Mouse (Mus musculus): ENCODE data around the gene Usp35. TPM values are rescaled to one million over a fixed set of nuclear protein-coding genes. Genes with fewer than 3 reads are reported as not detected.
A peak's percentile ranks its signal among the peaks of the same experiment; 100 is the strongest.

The Usp35 gene
- polyA plus RNA-seq, 1 experiment from 2014 or later, result 0.92 TPM

DNA sequence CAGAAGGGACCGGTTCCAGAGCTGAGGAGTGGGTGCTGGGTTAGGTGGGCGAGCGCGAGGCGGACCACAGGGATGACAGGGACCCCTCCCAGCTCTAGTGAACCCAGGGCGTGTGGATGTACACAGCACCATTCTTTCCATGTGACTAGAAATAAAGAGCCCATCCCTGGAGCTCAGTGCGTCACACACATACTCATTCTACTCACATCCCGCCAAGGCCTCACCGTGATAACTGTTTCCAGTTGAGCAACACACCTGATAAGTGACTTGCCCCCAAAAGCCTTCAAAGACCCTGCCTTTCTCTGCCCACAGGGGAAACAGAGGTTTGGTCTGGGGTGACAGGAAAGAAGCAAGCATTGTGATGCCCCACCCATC, 834 bp upstream of the Usp35 start:
- WGBS, result 2% methylated on average over 9 of the region's 9 CpGs
- no peaks in the 10 kb centered on the region; the same call in 1 of the 2 replicates for H3K27me3 ChIP-seq (replicated peaks; ENCODE audit: control insufficient read depth, insufficient read depth, low read length)
- H3K9ac ChIP-seq (ENCODE audit: low read depth, low read length), result peak overlapping the region; percentile 69
- DNase-seq (ENCODE audit: low spot score) (no peak), ATAC-seq (replicated peaks; ENCODE audit: low FRiP score) (peak; percentile 11)
- peaks cover 10% of the 10 kb centered on the region for H3K4me1 ChIP-seq (replicated peaks; ENCODE audit: control insufficient read depth, insufficient read depth, low read length)
- no peaks in the 10 kb centered on the region for H3K36me3 ChIP-seq (ENCODE audit: control insufficient read depth, insufficient read depth, low read length)
- H3K4me3 ChIP-seq (ENCODE audit: low read depth, low read length), result peak overlapping the region; percentile 85
- H3K27ac ChIP-seq (ENCODE audit: low read depth, low read length), result no peak overlapping the region
- H3K9me3 ChIP-seq (ENCODE audit: control insufficient read depth, low read length), result no peaks in the 10 kb centered on the region
- peak overlapping the region; percentile 92 for H3K4me2 ChIP-seq

DNA sequence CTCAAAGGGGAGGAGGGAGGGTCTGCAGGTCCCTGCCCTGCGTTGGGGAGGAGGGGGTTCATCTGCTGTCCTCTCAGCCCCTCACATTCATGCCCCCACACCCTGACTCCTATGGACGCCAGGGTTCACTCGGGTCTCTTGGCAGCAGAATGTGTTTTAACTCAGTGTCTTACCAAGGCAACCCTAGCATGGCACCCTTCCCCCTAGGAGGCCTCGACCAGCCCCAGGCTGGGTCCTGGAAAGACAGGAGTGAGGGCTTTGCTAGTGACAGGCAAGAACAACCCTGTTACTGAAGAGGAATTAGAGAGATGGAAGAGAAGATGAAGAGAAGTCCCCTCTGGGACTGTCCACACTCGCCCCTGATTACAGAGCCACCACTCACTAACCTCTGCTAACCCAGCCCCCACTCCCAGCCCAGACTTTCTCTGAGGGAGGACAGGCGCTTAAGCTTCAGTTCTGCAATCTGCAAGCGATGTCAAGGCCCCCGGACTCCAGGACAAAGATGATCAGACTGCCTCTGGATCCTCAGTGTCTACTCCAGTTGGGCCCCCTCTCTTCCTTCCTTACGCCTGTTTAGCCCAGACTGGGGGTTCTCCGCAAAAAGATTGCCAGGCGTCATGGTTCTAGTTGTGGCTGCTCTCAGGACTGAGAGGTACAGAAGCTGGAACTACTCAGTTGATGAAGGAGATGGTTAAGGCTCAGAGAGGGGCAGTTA, 732 bp downstream of the Usp35 start:
- Histone ChIP-seq H3K9ac (ENCODE audit: low read depth, low read length) (peak overlapping the region; percentile 57; the same call in 1 of the 2 replicates), H3K4me2 (peak overlapping the region; percentile 92), H3K36me3 (ENCODE audit: control insufficient read depth, insufficient read depth, low read length) (no peaks in the 10 kb centered on the region), H3K9me3 (ENCODE audit: control insufficient read depth, low read length) (no peaks in the 10 kb centered on the region), H3K4me1 (replicated peaks; ENCODE audit: control insufficient read depth, insufficient read depth, low read length) (peaks cover 9% of the 10 kb centered on the region), H3K27ac (ENCODE audit: low read depth, low read length) (no peak overlapping the region), H3K27me3 (replicated peaks; ENCODE audit: control insufficient read depth, insufficient read depth, low read length) (peaks cover 16% of the 10 kb centered on the region), H3K4me3 (ENCODE audit: low read depth, low read length) (peak overlapping the region; percentile 85)
- DNase-seq (ENCODE audit: low spot score) (no peak), ATAC-seq (replicated peaks; ENCODE audit: low FRiP score) (no peak)
- 64% methylated on average over 11 of the region's 11 CpGs for WGBS

DNA sequence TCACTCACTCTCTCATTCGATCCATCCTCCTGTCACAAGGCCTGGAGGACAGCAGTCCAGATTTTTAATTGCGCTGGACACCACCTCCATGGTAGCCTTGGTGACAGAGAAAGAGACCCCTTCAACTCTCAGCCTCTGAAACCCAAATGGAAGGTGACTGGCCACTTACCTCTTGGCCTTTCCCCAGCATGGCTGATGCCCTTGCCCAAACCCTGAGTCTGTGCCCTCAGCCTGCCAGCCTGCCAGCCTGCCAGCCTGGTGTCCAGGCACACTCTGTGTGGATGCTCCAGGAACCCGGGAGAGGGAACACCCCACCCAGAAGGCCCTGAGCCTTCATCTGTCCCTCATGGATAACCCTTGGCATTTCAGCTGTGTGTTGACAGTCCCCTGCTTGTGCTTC, 2.1 kb downstream of the Usp35 start:
- no peak overlapping the region for H3K9ac ChIP-seq (ENCODE audit: low read depth, low read length)
- no peak overlapping the region for H3K4me3 ChIP-seq (ENCODE audit: low read depth, low read length)
- peaks cover 30% of the 10 kb centered on the region for H3K27me3 ChIP-seq (replicated peaks; ENCODE audit: control insufficient read depth, insufficient read depth, low read length)
- H3K27ac ChIP-seq (ENCODE audit: low read depth, low read length), result no peak overlapping the region
- no peak overlapping the region for H3K4me2 ChIP-seq
- 65% methylated on average over 3 of the region's 3 CpGs for WGBS
- H3K4me1 ChIP-seq (replicated peaks; ENCODE audit: control insufficient read depth, insufficient read depth, low read length), result peaks cover 12% of the 10 kb centered on the region
- ATAC-seq (replicated peaks; ENCODE audit: low FRiP score), result no peak
- no peak for DNase-seq (ENCODE audit: low spot score)
- H3K9me3 ChIP-seq (ENCODE audit: control insufficient read depth, low read length), result no peaks in the 10 kb centered on the region
- no peaks in the 10 kb centered on the region for H3K36me3 ChIP-seq (ENCODE audit: control insufficient read depth, insufficient read depth, low read length)

DNA sequence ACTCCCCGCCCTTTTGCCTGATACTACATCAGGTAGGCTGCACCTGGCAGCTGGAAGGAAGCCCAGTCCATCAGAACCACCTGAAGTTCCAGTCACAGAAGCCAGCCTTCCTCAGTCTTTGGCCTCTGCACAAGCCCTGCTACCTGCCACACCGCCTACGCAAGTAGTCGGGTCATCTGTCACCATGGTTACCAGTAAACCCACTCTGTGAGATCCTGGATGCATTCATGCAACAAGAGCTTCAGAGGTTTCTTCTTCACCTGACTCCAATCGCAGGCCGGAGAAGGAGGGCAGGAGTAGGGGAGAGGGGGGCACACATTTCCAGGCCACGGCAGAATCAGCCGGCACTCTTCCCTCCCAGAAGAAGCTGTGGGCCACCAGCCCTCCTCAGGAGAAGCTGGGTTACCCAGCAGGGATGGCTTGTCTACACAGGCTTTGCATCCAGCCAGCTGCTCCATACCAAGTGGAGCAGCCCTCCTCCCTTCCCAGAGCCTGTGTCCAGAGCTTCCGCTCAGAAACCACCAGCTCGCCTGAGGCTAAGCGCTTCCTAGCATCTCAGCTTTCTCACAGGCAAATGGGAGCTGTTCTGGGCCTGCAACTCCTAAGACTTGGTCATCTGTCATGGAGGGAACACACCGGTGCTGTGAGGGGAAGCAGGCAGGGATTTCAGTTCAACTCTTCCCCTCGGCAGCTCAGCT, 2.8 kb downstream of the Usp35 start:
- ATAC-seq (replicated peaks; ENCODE audit: low FRiP score) (no peak), DNase-seq (ENCODE audit: low spot score) (no peak)
- H3K4me3 ChIP-seq (ENCODE audit: low read depth, low read length), result no peak overlapping the region
- H3K9me3 ChIP-seq (ENCODE audit: control insufficient read depth, low read length), result no peaks in the 10 kb centered on the region
- peaks cover 36% of the 10 kb centered on the region for H3K27me3 ChIP-seq (replicated peaks; ENCODE audit: control insufficient read depth, insufficient read depth, low read length)
- H3K4me2 ChIP-seq, result no peak overlapping the region
- 73% methylated on average over 13 of the region's 13 CpGs for WGBS
- H3K4me1 ChIP-seq (replicated peaks; ENCODE audit: control insufficient read depth, insufficient read depth, low read length), result peaks cover 12% of the 10 kb centered on the region
- no peak overlapping the region for H3K9ac ChIP-seq (ENCODE audit: low read depth, low read length)
- H3K27ac ChIP-seq (ENCODE audit: low read depth, low read length), result no peak overlapping the region
- H3K36me3 ChIP-seq (ENCODE audit: control insufficient read depth, insufficient read depth, low read length), result no peaks in the 10 kb centered on the region

DNA sequence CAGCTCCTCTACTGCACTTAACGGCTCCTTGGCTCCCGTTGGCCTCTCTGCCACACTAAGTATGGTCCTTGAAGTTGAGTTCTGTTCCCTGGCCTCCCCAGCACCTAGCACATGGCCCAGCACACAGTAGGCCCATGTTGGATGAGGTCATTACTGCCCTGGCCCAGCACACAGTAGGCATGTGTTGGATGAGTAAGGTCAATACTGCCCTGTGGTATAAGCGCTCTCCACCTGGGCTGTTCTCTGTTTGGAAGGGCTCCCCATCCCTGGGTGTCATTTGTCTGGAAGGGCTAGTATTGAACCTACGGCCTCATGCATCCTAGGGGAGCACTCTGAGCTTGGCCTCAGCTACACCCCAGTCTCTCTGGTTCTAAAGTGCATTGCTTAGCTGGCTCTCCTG, 4.4 kb downstream of the Usp35 start:
- Histone ChIP-seq H3K27me3 (replicated peaks; ENCODE audit: control insufficient read depth, insufficient read depth, low read length) (peaks cover 37% of the 10 kb centered on the region), H3K27ac (ENCODE audit: low read depth, low read length) (no peak overlapping the region), H3K9me3 (ENCODE audit: control insufficient read depth, low read length) (no peaks in the 10 kb centered on the region), H3K4me3 (ENCODE audit: low read depth, low read length) (no peak overlapping the region), H3K4me2 (no peak overlapping the region), H3K4me1 (replicated peaks; ENCODE audit: control insufficient read depth, insufficient read depth, low read length) (peaks cover 6% of the 10 kb centered on the region; the same call in 1 of the 2 replicates), H3K9ac (ENCODE audit: low read depth, low read length) (no peak overlapping the region), H3K36me3 (ENCODE audit: control insufficient read depth, insufficient read depth, low read length) (no peaks in the 10 kb centered on the region)
- no peak for DNase-seq (ENCODE audit: low spot score)
- 85% methylated on average over 4 of the region's 4 CpGs for WGBS
- ATAC-seq (replicated peaks; ENCODE audit: low FRiP score), result no peak

DNA sequence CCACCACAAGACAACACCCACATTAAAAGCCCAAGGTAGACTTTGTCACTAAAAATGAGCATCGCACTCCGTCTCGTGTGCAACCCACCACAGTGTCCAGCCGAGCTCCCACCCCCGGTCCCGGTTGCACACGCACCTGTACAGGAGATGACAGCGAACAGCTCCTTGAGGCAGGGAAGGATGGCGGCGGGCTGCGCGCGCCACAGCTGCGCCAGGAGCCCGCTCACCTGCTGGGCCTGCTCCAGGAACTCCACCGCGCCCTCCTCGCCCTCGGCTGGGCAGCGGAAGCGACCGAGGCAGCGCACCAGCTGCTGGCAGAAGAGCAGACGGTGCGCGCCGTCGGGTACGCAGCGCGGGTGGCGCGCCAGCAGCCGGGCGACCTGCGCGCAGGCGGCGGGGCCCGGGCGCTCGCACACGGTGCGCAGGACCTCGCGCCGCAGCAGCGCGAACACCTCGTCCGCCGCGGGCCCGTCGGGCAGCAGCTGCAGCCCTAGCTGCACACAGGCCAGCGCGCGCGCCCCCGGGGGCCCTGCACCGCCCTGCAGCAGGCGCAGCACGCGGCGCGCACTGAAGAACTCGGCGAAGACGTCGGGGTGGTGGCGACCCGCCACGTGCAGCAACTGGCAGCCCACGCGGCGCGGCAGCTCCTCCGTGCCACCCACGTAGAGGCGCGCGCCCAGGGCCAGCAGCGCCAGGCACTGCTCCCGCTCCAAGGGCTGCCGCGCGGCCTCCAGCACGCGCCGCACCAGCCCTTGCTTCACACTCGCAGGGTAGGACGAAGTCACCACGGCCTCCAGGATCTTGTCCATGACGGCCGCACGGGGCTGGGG, 6.4 kb downstream of the Usp35 start:
- Histone ChIP-seq H3K4me3 (ENCODE audit: low read depth, low read length) (peak overlapping the region; percentile 32), H3K4me1 (replicated peaks; ENCODE audit: control insufficient read depth, insufficient read depth, low read length) (0 out of 2 replicates have a peak, but pooled peaks cover 3% of the 10 kb centered on the region), H3K36me3 (ENCODE audit: control insufficient read depth, insufficient read depth, low read length) (no peaks in the 10 kb centered on the region), H3K4me2 (peak overlapping the region; percentile 48), H3K9me3 (ENCODE audit: control insufficient read depth, low read length) (no peaks in the 10 kb centered on the region), H3K9ac (ENCODE audit: low read depth, low read length) (no peak overlapping the region), H3K27ac (ENCODE audit: low read depth, low read length) (no peak overlapping the region), H3K27me3 (replicated peaks; ENCODE audit: control insufficient read depth, insufficient read depth, low read length) (peaks cover 37% of the 10 kb centered on the region)
- no peak for ATAC-seq (replicated peaks; ENCODE audit: low FRiP score)
- DNase-seq (ENCODE audit: low spot score), result no peak
- 13% methylated on average over 96 of the region's 96 CpGs for WGBS

DNA sequence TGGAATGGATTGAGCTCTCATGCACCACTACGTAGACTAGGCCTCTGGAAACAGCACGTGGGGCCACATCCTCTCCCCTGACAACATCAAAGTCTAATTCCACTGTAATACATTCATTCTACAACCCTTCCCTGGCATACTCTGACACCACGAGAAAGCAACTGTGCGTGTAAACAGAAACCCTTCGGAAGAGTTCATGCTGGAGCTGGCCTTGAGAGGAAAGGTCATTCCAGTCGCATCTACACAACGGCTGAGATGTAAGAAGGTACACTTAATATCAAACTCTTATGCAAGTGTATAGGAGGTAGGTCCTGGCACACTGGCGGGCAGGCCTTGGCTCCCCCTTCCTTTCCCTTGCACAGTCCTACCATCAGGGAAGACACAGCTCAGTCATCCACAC, 7.5 kb downstream of the Usp35 start:
- WGBS, result 85% methylated on average over 8 of the region's 8 CpGs
- Histone ChIP-seq H3K27ac (ENCODE audit: low read depth, low read length) (no peak overlapping the region), H3K9ac (ENCODE audit: low read depth, low read length) (no peak overlapping the region), H3K4me1 (replicated peaks; ENCODE audit: control insufficient read depth, insufficient read depth, low read length) (0 out of 2 replicates have a peak, but pooled peaks cover 3% of the 10 kb centered on the region), H3K4me3 (ENCODE audit: low read depth, low read length) (no peak overlapping the region), H3K9me3 (ENCODE audit: control insufficient read depth, low read length) (no peaks in the 10 kb centered on the region), H3K4me2 (no peak overlapping the region), H3K36me3 (ENCODE audit: control insufficient read depth, insufficient read depth, low read length) (no peaks in the 10 kb centered on the region), H3K27me3 (replicated peaks; ENCODE audit: control insufficient read depth, insufficient read depth, low read length) (peaks cover 37% of the 10 kb centered on the region)
- no peak for DNase-seq (ENCODE audit: low spot score)
- ATAC-seq (replicated peaks; ENCODE audit: low FRiP score), result no peak

DNA sequence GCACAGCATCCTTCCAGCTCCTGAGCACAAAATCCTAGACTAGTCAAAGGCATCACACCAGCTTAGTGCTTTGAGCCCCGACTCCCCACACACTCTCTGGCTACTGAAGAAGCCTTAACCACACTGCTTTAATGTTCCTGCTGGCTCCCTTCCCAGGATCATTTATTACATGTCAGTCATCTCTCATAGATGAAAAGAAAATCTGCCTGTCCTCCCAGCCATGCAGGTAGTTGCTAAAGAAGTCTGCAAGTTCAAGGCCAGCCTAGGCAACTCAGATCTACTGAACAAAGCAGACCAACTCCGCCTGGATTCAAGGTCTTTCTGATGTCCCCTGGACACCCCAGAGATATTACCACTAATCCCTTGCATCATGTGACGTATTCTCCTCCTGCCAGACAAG, 14.1 kb downstream of the Usp35 start:
- 83% methylated on average over 3 of the region's 3 CpGs for WGBS
- ATAC-seq (replicated peaks; ENCODE audit: low FRiP score) (no peak), DNase-seq (ENCODE audit: low spot score) (no peak)
- no peaks in the 10 kb centered on the region for H3K36me3 ChIP-seq (ENCODE audit: control insufficient read depth, insufficient read depth, low read length)
- H3K4me3 ChIP-seq (ENCODE audit: low read depth, low read length), result no peak overlapping the region
- no peaks in the 10 kb centered on the region for H3K4me1 ChIP-seq (replicated peaks; ENCODE audit: control insufficient read depth, insufficient read depth, low read length)
- no peaks in the 10 kb centered on the region for H3K9me3 ChIP-seq (ENCODE audit: control insufficient read depth, low read length)
- no peak overlapping the region for H3K4me2 ChIP-seq
- no peak overlapping the region for H3K9ac ChIP-seq (ENCODE audit: low read depth, low read length)
- H3K27ac ChIP-seq (ENCODE audit: low read depth, low read length), result no peak overlapping the region
- H3K27me3 ChIP-seq (replicated peaks; ENCODE audit: control insufficient read depth, insufficient read depth, low read length), result no peaks in the 10 kb centered on the region
